Mouse (Mus musculus) adrenal gland, adult 10 weeks (tissue): ENCODE data around the gene Olfr38. TPM values are rescaled to one million over a fixed set of nuclear protein-coding genes. Genes with fewer than 3 reads are reported as not detected.

ENCODE experiments used
- polyA plus RNA-seq: library from polyadenylated mRNA; stranded (reverse); fragments of 350-450 nt; fragmentation: Illumina TruSeq; extraction: RNeasy Lipid Tissue Mini Kit (QIAGEN cat#74804); gene quantifications from one replicate; pipeline ENCODE4 v1.2.3, GENCODE M21; 2014; ENCODE audit warnings: low read depth, low replicate concordance

Gene Olfr38
- not detected for polyA plus RNA-seq

GRCm38 (mm10) chr6:42756104-42756503, at the start of gene Olfr38:
Gene Olfr38 (plus strand): TSS chr6:42756404.

GRCm38 (mm10) chr6:42709291-42710211, 46.7 kb upstream of the Olfr38 start, which contains the start of gene Tcaf1:
Gene Tcaf1 (minus strand): TSS chr6:42710088.

GRCm38 (mm10) chr6:42739071-42739470, 17.1 kb upstream of the Olfr38 start, which contains the start of gene Olfr453:
Gene Olfr453 (plus strand): TSS chr6:42739371.

GRCm38 (mm10) chr6:42784793-42785192, 28.6 kb downstream of the Olfr38 start, which contains the start of gene Olfr452:
Gene Olfr452 (plus strand): TSS chr6:42785093.

GRCm38 (mm10) chr6:42811639-42812038, 55.4 kb downstream of the Olfr38 start, which contains the start of gene Olfr450:
Gene Olfr450 (plus strand): TSS chr6:42811939.

Other genes starting within 250 kb of the Olfr38 start
- gene Olfr455, start 208.8 kb upstream of the Olfr38 start, polyA plus RNA-seq = not detected
- gene Tcaf3, start 158.7 kb upstream of the Olfr38 start, polyA plus RNA-seq = not detected
- 11.6 TPM for gene Tcaf2, start 111.2 kb upstream of the Olfr38 start, polyA plus RNA-seq
- 133 TPM for gene Tcaf1, start 46.3 kb upstream of the Olfr38 start, polyA plus RNA-seq
- gene Olfr453, start 17.0 kb upstream of the Olfr38 start, polyA plus RNA-seq = not detected
- not detected for gene Olfr452, start 28.7 kb downstream of the Olfr38 start, polyA plus RNA-seq
- gene Olfr450, start 55.5 kb downstream of the Olfr38 start, polyA plus RNA-seq = not detected
- not detected for gene Olfr449, start 78.0 kb downstream of the Olfr38 start, polyA plus RNA-seq
- gene Olfr448, start 134.0 kb downstream of the Olfr38 start, polyA plus RNA-seq = not detected
- not detected for gene Olfr447, start 152.5 kb downstream of the Olfr38 start, polyA plus RNA-seq
- not detected for gene Olfr446, start 165.0 kb downstream of the Olfr38 start, polyA plus RNA-seq
- not detected for gene Olfr444, start 192.7 kb downstream of the Olfr38 start, polyA plus RNA-seq